In genomic region chr4:139926161-139926561, GRCm38 (mm10) we compare ENCODE assay signal across 8 mouse cellular contexts. TPM values are rescaled to one million over a fixed set of nuclear protein-coding genes. Genes with fewer than 3 reads are reported as not detected.
DNase-seq lines count a peak whose midpoint lies in the region; ATAC-seq lines count a peak whose summit lies in the region.

No protein-coding gene starts in this region.

- no peak for DNase-seq in heart, postnatal 36 days
- peak; percentile 32 to 59 for DNase-seq in left cerebral cortex, adult 18-20 months (ENCODE audit: low spot score in 2 of 2)
- no peak for DNase-seq in gastrocnemius, postnatal 14 days
- no peak for DNase-seq in gastrocnemius, postnatal 25 days
- no peak for DNase-seq in spleen, postnatal 14 days (ENCODE audit: low spot score in 2 of 2)

- peaks cover 66% of the 10 kb centered on the region for H3K27me3 ChIP-seq in heart, embryonic 13.5 days (replicated peaks)
- H3K27me3 ChIP-seq in forebrain, embryonic 13.5 days = peaks cover 27% of the 10 kb centered on the region
- no peaks in the 10 kb centered on the region for H3K27me3 ChIP-seq in neural tube, embryonic 15.5 days (replicated peaks)

- intact Hi-C loops in heart, postnatal 36 days (cut with DNase I) = no loop called here
- intact Hi-C loops in gastrocnemius, postnatal 14 days (cut with DNase I; ENCODE audit: low total_unique reads) = no loop called here

- H3K4me3 ChIP-seq in heart, embryonic 13.5 days = peak overlapping the region; percentile 35
- peak overlapping the region; percentile 31 for H3K4me3 ChIP-seq in forebrain, embryonic 13.5 days
- H3K4me3 ChIP-seq in neural tube, embryonic 15.5 days (replicated peaks) = peak overlapping the region; percentile 28

- no peak overlapping the region for H3K27ac ChIP-seq in heart, embryonic 13.5 days (replicated peaks)
- peak overlapping the region; percentile 77 for H3K27ac ChIP-seq in forebrain, embryonic 13.5 days
- peak overlapping the region; percentile 78 for H3K27ac ChIP-seq in neural tube, embryonic 15.5 days (replicated peaks)

- ATAC-seq in heart, embryonic 13.5 days (ENCODE audit: extremely low read depth, insufficient number of reproducible peaks, low FRiP score, low TSS enrichment) = no peak
- peak; percentile 71 for ATAC-seq in forebrain, embryonic 13.5 days
- ATAC-seq in neural tube, embryonic 15.5 days (ENCODE audit: low FRiP score) = 0 out of 2 replicates have a peak, but pooled peaks have one; percentile 48

- H3K9me3 ChIP-seq in heart, embryonic 13.5 days = 0 out of 2 replicates have a peak, but pooled peaks cover 5% of the 10 kb centered on the region
- H3K9me3 ChIP-seq in forebrain, embryonic 13.5 days (replicated peaks) = no peaks in the 10 kb centered on the region
- H3K9me3 ChIP-seq in neural tube, embryonic 15.5 days (replicated peaks) = no peaks in the 10 kb centered on the region

- 6% methylated on average over 11 of the region's 11 CpGs for WGBS in heart, embryonic 13.5 days
- 2% methylated on average over 11 of the region's 11 CpGs for WGBS in forebrain, embryonic 13.5 days
- 5% methylated on average over 11 of the region's 11 CpGs for WGBS in neural tube, embryonic 15.5 days

- peak overlapping the region; percentile 60 for H3K4me2 ChIP-seq in heart, embryonic 13.5 days
- peak overlapping the region; percentile 64 for H3K4me2 ChIP-seq in forebrain, embryonic 13.5 days
- H3K4me2 ChIP-seq in neural tube, embryonic 15.5 days = peak overlapping the region; percentile 60

- peaks cover 6% of the 10 kb centered on the region for H3K4me1 ChIP-seq in heart, embryonic 13.5 days
- H3K4me1 ChIP-seq in forebrain, embryonic 13.5 days = peaks cover 27% of the 10 kb centered on the region
- H3K4me1 ChIP-seq in neural tube, embryonic 15.5 days = peaks cover 24% of the 10 kb centered on the region

- H3K36me3 ChIP-seq in heart, embryonic 13.5 days = no peaks in the 10 kb centered on the region
- no peaks in the 10 kb centered on the region for H3K36me3 ChIP-seq in forebrain, embryonic 13.5 days (ENCODE audit: poor library complexity, severe bottlenecking)
- H3K36me3 ChIP-seq in neural tube, embryonic 15.5 days = no peaks in the 10 kb centered on the region

- H3K9ac ChIP-seq in heart, embryonic 13.5 days = 0 out of 2 replicates have a peak overlapping the region, but pooled peaks have one; percentile 24
- peak overlapping the region; percentile 55 for H3K9ac ChIP-seq in forebrain, embryonic 13.5 days
- H3K9ac ChIP-seq in neural tube, embryonic 15.5 days (replicated peaks) = peak overlapping the region; percentile 37

RNA-seq across cellular contexts. Expression of gene Klhdc7a, which starts 41.7 kb away (rescaled TPM):
- 0.06 and 0.11 TPM in 2 replicates for polyA plus RNA-seq in heart, embryonic 13.5 days (2015; fragmentation: Nextera tagmentation; extraction: Ambion mirVana)
- total RNA-seq in heart, postnatal 36 days (2021) = 1 to 10 TPM in 1 of 2 experiments, under 1 TPM in 1; 0.95 to 1.7 TPM
- polyA plus RNA-seq in forebrain, embryonic 13.5 days (2015; fragmentation: Nextera tagmentation; extraction: Ambion mirVana) = 0.33 and 0.34 TPM in 2 replicates
- 1 to 10 TPM; 6.8 to 8.6 TPM for total RNA-seq in left cerebral cortex, adult 18-20 months (2021)
- 0.08 and 0.80 TPM in 2 replicates for polyA plus RNA-seq in neural tube, embryonic 15.5 days (2015; fragmentation: Nextera tagmentation; extraction: Ambion mirVana)
- total RNA-seq in gastrocnemius, postnatal 14 days (2021) = under 1 TPM in 1 of 2 experiments, not detected in 1; 0.10 TPM
- total RNA-seq in gastrocnemius, postnatal 25 days (2021) = 1 to 10 TPM in 1 of 2 experiments, under 1 TPM in 1; 0.05 to 1.7 TPM

Comparison
In these comparisons a context has a peak if more than half of its experiments do, and no peak if none do; other contexts are left out.
1. DNase-seq: peak in left cerebral cortex, adult 18-20 months (2 of 2); none in heart, postnatal 36 days (0 of 2), gastrocnemius, postnatal 14 days (single experiment), gastrocnemius, postnatal 25 days (single experiment) and spleen, postnatal 14 days (0 of 2).
2. Peak in every context shown above with its lines, with median percentiles within 50 percentile points of each other: H3K4me2 ChIP-seq, H3K4me3 ChIP-seq and H3K9ac ChIP-seq.